Mouse (Mus musculus) embryonic facial prominence, embryonic 13.5 days (tissue): ENCODE measurements at regions not wholly inside any gene's neighbourhood (a gene's known extent, or its start where the extent isn't known, plus 50 kb on each side); places are given as distances from the start of the nearest gene placed in this dataset.

Source experiments
- ATAC-seq: fragments of 200-750 bp; cut with Nextera tagmentation; 2 replicates; pipeline ENCODE4 v1.8.0; 2017; ENCODE audit warnings: low read depth; ENCODE audit not compliant: insufficient number of reproducible peaks, insufficient read depth, low FRiP score, low TSS enrichment
- H3K27ac ChIP-seq: fragments of 300-500 bp; sonication (generic); 2 replicates; pipeline ENCODE4 v1.5.1; 2015; ENCODE audit warnings: moderate library complexity, mild to moderate bottlenecking, inconsistent platforms
- H3K27me3 ChIP-seq: fragments of 300-500 bp; sonication (generic); 2 replicates; pipeline ENCODE4 v1.6.1; 2015; ENCODE audit warnings: mild to moderate bottlenecking, inconsistent platforms
- H3K36me3 ChIP-seq: fragments of 300-500 bp; sonication (generic); 2 replicates; pipeline ENCODE4 v1.6.1; 2015; ENCODE audit warnings: mild to moderate bottlenecking, inconsistent platforms
- H3K4me1 ChIP-seq: fragments of 300-500 bp; sonication (generic); 2 replicates; pipeline ENCODE4 v1.6.1; 2015; ENCODE audit warnings: inconsistent platforms
- H3K4me2 ChIP-seq: fragments of 300-500 bp; sonication (generic); 2 replicates; pipeline ENCODE4 v1.6.1; 2015; ENCODE audit warnings: moderate library complexity, mild to moderate bottlenecking, inconsistent platforms
- H3K4me3 ChIP-seq: fragments of 300-500 bp; sonication (generic); 2 replicates; pipeline ENCODE4 v1.5.1; 2015; ENCODE audit warnings: mild to moderate bottlenecking, inconsistent platforms
- H3K9ac ChIP-seq: fragments of 300-500 bp; sonication (generic); 2 replicates; pipeline ENCODE4 v1.6.1; 2015; ENCODE audit warnings: mild to moderate bottlenecking, inconsistent platforms
- H3K9me3 ChIP-seq: fragments of 300-500 bp; sonication (generic); 2 replicates; pipeline ENCODE4 v1.6.1; 2016; ENCODE audit warnings: inconsistent platforms
- WGBS: fragments of 180-500 bp; shearing (Covaris S2); methylation state at CpG from one replicate; pipeline ENCODE4 v1.1.7; 2015; ENCODE audit warnings: mixed read lengths; 5-methylcytosine and 5-hydroxymethylcytosine counted together

DNA sequence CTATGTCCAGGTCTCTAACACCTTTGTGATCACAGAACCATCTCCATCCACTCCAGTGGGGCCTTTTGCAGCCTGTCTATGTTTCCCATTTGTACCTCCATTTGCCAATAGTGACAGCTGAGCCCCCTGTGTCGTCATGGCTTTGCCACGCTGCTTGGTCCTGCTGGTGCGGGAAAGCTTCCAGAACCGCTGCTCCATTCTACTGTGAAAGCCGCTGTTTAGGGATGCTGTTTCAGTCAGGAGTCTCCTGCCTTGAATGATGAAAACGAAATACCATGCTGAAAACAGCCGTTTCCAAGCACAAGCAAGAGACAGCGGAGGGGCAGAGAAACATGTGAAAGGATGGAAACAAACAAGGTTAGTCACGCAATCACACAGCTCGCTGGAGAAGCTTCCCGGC is 410.4 kb downstream of the Glrx3 start:
- Histone ChIP-seq H3K27me3 (no peaks in the 10 kb centered on the region; the same call in 1 of the 2 replicates), H3K4me3 (no peak overlapping the region), H3K36me3 (no peaks in the 10 kb centered on the region), H3K4me1 (peaks cover 10% of the 10 kb centered on the region), H3K4me2 (no peak overlapping the region), H3K9me3 (no peaks in the 10 kb centered on the region), H3K9ac (no peak overlapping the region), H3K27ac (no peak overlapping the region)
- 55% methylated on average over 11 of the region's 11 CpGs for WGBS
- no peak for ATAC-seq

GRCm38 (mm10) chr7:137851061-137851460 is 413.6 kb downstream of the Glrx3 start:
- H3K27me3 ChIP-seq: no peaks in the 10 kb centered on the region
- no peaks in the 10 kb centered on the region for H3K36me3 ChIP-seq
- H3K4me1 ChIP-seq: peaks cover 10% of the 10 kb centered on the region
- no peaks in the 10 kb centered on the region for H3K9me3 ChIP-seq
- 19% methylated on average over 4 of the region's 4 CpGs for WGBS
- no peak overlapping the region for H3K9ac ChIP-seq
- no peak for ATAC-seq
- no peak overlapping the region for H3K4me3 ChIP-seq
- no peak overlapping the region for H3K4me2 ChIP-seq
- H3K27ac ChIP-seq: no peak overlapping the region

DNA sequence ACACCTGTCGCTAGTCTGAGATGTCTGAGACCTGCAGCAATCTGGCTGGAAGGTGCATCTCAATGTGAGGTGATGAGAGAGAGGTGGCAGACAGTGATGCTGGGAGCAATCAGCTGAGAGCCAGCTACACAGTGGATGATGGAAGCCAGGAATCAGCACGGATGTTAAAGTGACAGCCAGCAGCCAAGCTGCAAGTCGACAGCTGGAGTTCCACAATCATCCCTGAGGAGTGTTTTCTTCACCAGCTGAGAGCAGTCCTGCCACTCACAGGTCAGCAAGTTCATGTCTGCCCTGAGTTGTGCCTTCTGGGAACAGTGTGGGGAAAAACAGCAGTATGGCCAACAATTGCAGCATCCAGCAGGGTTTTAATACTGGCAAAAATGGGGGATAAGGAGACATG is 422.3 kb downstream of the Glrx3 start:
- no peak for ATAC-seq
- 46% methylated on average over 3 of the region's 3 CpGs for WGBS

GRCm38 (mm10) chr7:137860520-137860919 is 423.1 kb downstream of the Glrx3 start:
- 64% methylated on average over 8 of the region's 8 CpGs for WGBS
- no peak overlapping the region for H3K9ac ChIP-seq
- H3K27me3 ChIP-seq: 0 out of 2 replicates have a peak, but pooled peaks cover 7% of the 10 kb centered on the region
- no peaks in the 10 kb centered on the region for H3K9me3 ChIP-seq
- no peak overlapping the region for H3K27ac ChIP-seq
- no peaks in the 10 kb centered on the region for H3K36me3 ChIP-seq
- H3K4me1 ChIP-seq: peaks cover 7% of the 10 kb centered on the region
- no peak overlapping the region for H3K4me3 ChIP-seq
- ATAC-seq: no peak
- no peak overlapping the region for H3K4me2 ChIP-seq

More for the DNA sequence above, 422.3 kb downstream of the Glrx3 start:
- Histone ChIP-seq H3K9me3 (no peaks in the 10 kb centered on the region), H3K27me3 (0 out of 2 replicates have a peak, but pooled peaks cover 7% of the 10 kb centered on the region), H3K36me3 (no peaks in the 10 kb centered on the region), H3K4me3 (no peak overlapping the region), H3K27ac (no peak overlapping the region), H3K4me1 (peaks cover under 1% of the 10 kb centered on the region), H3K4me2 (no peak overlapping the region), H3K9ac (no peak overlapping the region)

DNA sequence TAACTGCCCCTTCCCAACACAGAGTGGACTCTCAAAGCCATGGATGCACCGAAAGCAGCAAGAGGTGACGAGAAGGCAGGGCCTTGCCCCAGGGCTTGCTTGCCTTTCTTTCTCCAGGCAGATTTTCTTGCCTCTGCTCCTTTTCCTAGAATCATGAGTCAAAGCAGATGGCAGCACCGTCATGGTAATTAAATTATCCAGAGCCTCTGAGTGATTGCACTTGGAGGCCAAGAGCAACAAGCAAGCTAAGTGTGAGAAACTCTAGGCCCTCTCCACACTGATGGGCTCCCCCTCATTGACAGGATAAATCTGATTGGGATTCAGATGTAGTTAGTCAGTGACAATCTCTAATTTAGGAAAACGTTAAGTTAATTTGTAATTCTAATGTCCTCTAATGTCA is 427.5 kb downstream of the Glrx3 start:
- Histone ChIP-seq H3K9ac (no peak overlapping the region), H3K4me3 (no peak overlapping the region), H3K4me2 (no peak overlapping the region), H3K36me3 (no peaks in the 10 kb centered on the region), H3K9me3 (no peaks in the 10 kb centered on the region), H3K27ac (no peak overlapping the region), H3K27me3 (0 out of 2 replicates have a peak, but pooled peaks cover 4% of the 10 kb centered on the region), H3K4me1 (peaks cover 11% of the 10 kb centered on the region)
- 30% methylated on average over 4 of the region's 4 CpGs for WGBS
- ATAC-seq: no peak

DNA sequence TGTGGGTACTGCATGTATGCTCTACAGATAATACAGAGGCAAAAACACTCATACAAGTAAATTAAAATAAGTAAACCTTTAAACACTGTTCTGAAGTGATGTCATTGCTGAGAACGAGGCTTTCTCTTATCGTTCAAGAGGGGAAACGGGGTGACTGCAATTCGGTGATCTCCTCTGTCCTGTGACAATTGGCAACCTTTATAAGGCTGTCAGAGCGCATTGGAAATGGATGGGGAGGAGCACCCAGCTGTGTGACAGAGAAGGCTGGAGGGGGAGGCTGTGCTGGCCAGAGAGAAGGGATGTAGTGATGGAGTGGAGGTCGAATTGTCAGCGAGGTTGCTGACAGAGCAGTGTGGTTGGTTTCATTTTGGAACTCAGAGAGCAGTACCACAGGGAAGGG is 428.0 kb downstream of the Glrx3 start:
- H3K9ac ChIP-seq: no peak overlapping the region
- H3K27me3 ChIP-seq: 0 out of 2 replicates have a peak, but pooled peaks cover 4% of the 10 kb centered on the region
- WGBS: 66% methylated on average over 7 of the region's 7 CpGs

GRCm38 (mm10) chr7:137866880-137867279 is 429.5 kb downstream of the Glrx3 start:
- Histone ChIP-seq H3K9me3 (no peaks in the 10 kb centered on the region), H3K4me2 (no peak overlapping the region), H3K9ac (no peak overlapping the region), H3K27me3 (no peaks in the 10 kb centered on the region), H3K4me1 (peaks cover 11% of the 10 kb centered on the region), H3K4me3 (no peak overlapping the region), H3K27ac (no peak overlapping the region), H3K36me3 (no peaks in the 10 kb centered on the region)
- no peak for ATAC-seq
- WGBS: 70% methylated on average over 6 of the region's 6 CpGs

More for the DNA sequence above, 428.0 kb downstream of the Glrx3 start:
- Histone ChIP-seq H3K27ac (no peak overlapping the region), H3K4me1 (peaks cover 11% of the 10 kb centered on the region), H3K4me2 (no peak overlapping the region), H3K36me3 (no peaks in the 10 kb centered on the region), H3K9me3 (no peaks in the 10 kb centered on the region), H3K4me3 (no peak overlapping the region)
- no peak for ATAC-seq

- ATAC-seq: no peak
- Histone ChIP-seq H3K4me1 (peaks cover 11% of the 10 kb centered on the region), H3K9ac (no peak overlapping the region), H3K9me3 (no peaks in the 10 kb centered on the region), H3K4me3 (no peak overlapping the region), H3K36me3 (no peaks in the 10 kb centered on the region), H3K27me3 (no peaks in the 10 kb centered on the region), H3K27ac (no peak overlapping the region), H3K4me2 (no peak overlapping the region)
- 77% methylated on average over 3 of the region's 3 CpGs for WGBS
Observed at GRCm38 (mm10) chr7:137868501-137868900, 431.1 kb downstream of the Glrx3 start.

DNA sequence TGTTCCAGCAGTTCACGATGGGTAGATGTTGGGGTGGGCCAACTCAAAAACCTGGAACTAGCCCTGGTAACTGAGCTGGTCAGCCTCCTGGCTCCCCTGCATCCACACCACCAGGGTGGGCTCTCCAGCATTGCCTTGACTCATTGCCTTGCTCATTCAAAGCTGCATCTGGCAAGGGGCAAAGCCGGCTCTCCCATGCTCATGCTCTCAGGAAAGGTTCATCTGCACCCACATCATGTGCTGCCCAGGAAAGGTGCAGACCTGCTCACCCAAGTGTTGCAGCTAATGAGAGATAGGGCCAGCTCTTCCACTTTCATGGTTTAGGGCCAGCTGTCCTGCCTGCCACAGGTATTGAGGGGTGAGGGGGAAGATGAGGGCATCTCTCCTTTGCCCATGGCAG is 437.9 kb downstream of the Glrx3 start:
- 94% methylated on average over 2 of the region's 2 CpGs for WGBS
- no peak overlapping the region for H3K27ac ChIP-seq
- H3K9me3 ChIP-seq: no peaks in the 10 kb centered on the region
- no peaks in the 10 kb centered on the region for H3K27me3 ChIP-seq
- no peak overlapping the region for H3K4me3 ChIP-seq
- H3K9ac ChIP-seq: no peak overlapping the region
- no peaks in the 10 kb centered on the region for H3K36me3 ChIP-seq
- H3K4me2 ChIP-seq: no peak overlapping the region
- no peak for ATAC-seq
- no peaks in the 10 kb centered on the region for H3K4me1 ChIP-seq

- no peaks in the 10 kb centered on the region for H3K36me3 ChIP-seq
Observed at GRCm38 (mm10) chr7:137879296-137879695, 441.9 kb downstream of the Glrx3 start.

GRCm38 (mm10) chr7:137882876-137883275 is 445.5 kb downstream of the Glrx3 start:
- no peak for ATAC-seq
- WGBS: 17% methylated on average over 5 of the region's 5 CpGs
- no peaks in the 10 kb centered on the region; the same call in 1 of the 2 replicates for H3K27me3 ChIP-seq
- no peak overlapping the region for H3K4me2 ChIP-seq
- no peak overlapping the region for H3K9ac ChIP-seq
- H3K4me3 ChIP-seq: no peak overlapping the region
- H3K4me1 ChIP-seq: peaks cover 12% of the 10 kb centered on the region
- no peaks in the 10 kb centered on the region for H3K9me3 ChIP-seq
- H3K36me3 ChIP-seq: no peaks in the 10 kb centered on the region
- H3K27ac ChIP-seq: no peak overlapping the region

More at GRCm38 (mm10) chr7:137879296-137879695, 441.9 kb downstream of the Glrx3 start:
- peaks cover 12% of the 10 kb centered on the region for H3K4me1 ChIP-seq
- no peak for ATAC-seq
- no peak overlapping the region for H3K9ac ChIP-seq
- no peak overlapping the region for H3K4me3 ChIP-seq
- H3K9me3 ChIP-seq: no peaks in the 10 kb centered on the region
- WGBS: 89% methylated on average over 12 of the region's 12 CpGs
- H3K4me2 ChIP-seq: no peak overlapping the region
- H3K27ac ChIP-seq: no peak overlapping the region
- H3K27me3 ChIP-seq: no peaks in the 10 kb centered on the region; the same call in 1 of the 2 replicates

- Histone ChIP-seq H3K4me3 (no peak overlapping the region), H3K4me2 (no peak overlapping the region), H3K27ac (no peak overlapping the region), H3K9ac (no peak overlapping the region), H3K27me3 (no peaks in the 10 kb centered on the region; the same call in 1 of the 2 replicates), H3K36me3 (no peaks in the 10 kb centered on the region), H3K4me1 (peaks cover 12% of the 10 kb centered on the region), H3K9me3 (no peaks in the 10 kb centered on the region)
- WGBS: 72% methylated on average over 4 of the region's 4 CpGs
- ATAC-seq: no peak
Observed at GRCm38 (mm10) chr7:137883701-137884100, 446.3 kb downstream of the Glrx3 start.
